Mouse (Mus musculus): ENCODE data around the gene Spryd3.

DNA sequence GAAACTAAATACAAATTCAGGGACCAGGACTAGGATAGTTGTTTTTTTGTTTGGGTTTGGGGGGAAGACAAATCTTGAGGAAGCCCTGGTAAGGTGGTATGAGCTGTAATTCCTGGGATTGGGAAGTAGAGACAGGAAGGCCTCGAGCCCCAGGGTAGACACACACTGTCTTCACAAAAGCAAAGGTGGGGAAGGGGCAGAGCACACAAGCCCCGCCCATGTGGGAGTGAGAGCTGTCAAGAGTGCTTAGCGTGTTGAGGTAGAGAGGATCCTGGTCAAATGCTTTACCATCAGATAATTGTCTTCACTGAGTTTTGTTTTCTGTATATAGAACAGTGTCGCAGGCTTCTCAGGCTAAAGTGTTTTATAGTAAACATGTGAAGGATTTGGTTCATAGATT lies 53.0 kb downstream of the Spryd3 start:
- TF ChIP-seq GATA1 (IDR thresholded peaks at IDR 0.05; ENCODE audit: low read length) (no peak), TAL1 (IDR thresholded peaks at IDR 0.05; ENCODE audit: low read length) (no peak)
